Mouse (Mus musculus): ENCODE results near the gene Cog4. TPM values are rescaled to one million over a fixed set of nuclear protein-coding genes. Genes with fewer than 3 reads are reported as not detected.

The Cog4 gene
- polyA plus RNA-seq (2016; fragmentation: Nextera tagmentation; extraction: Ambion mirVana): 70.0 and 74.6 TPM in 2 replicates

DNA sequence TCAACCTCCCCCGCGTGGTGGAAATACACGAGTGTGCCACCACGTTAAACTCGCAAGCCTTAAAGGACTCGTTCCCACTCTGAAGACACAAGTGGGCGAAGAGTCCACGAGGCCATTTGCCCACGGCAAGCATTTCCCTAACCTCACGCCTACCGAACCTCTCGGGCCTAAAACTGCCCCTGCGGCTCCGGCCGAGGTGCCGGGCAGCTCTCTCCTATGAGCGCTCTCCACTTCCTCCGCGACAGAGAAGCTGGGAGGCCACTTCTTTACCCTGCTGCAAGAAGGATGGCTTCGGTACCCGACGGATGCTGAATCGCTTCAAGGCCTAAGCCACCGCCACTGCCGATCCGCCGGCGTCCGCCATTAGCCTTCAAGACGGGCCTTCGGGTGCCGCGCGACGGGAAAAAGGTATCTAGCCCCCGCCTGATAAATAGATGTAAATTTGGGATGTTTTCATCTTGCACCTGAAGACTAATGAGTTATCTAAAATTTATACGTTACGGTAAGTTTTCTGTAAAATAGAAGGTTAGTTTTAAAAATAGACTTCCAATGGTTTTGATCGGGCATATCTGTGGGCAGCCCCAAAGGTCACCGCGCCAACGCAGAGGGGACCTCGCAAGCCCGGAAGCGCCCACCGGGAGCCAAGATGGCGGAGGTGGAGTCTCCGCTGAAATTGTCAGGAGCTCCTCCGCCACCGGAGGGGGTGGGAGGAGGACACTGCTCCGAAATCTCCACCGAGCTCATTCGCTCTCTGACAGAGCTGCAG, at the start of gene Cog4, which contains the start of gene Sf3b3:
Cog4 (plus strand) TSS at position 196 of the 766 bp plus-strand sequence.
Sf3b3 (minus strand) TSS at position 383 of the 766 bp plus-strand sequence.
- WGBS: under 1% methylated on average over 53 of the region's 53 CpGs
- Histone ChIP-seq H3K36me3 (peaks cover 52% of the 10 kb centered on the region), H3K4me3 (peak within 1 kb of the TSS; percentile 86), H3K4me1 (peaks cover 20% of the 10 kb centered on the region), H3K27ac (peak within 1 kb of the TSS; percentile 94), H3K9me3 (no peaks in the 10 kb centered on the region), H3K27me3 (ENCODE audit: insufficient read depth, poor library complexity, severe bottlenecking) (no peaks in the 10 kb centered on the region)
- DNase-seq (ENCODE audit: low spot score): peak; percentile 94

DNA sequence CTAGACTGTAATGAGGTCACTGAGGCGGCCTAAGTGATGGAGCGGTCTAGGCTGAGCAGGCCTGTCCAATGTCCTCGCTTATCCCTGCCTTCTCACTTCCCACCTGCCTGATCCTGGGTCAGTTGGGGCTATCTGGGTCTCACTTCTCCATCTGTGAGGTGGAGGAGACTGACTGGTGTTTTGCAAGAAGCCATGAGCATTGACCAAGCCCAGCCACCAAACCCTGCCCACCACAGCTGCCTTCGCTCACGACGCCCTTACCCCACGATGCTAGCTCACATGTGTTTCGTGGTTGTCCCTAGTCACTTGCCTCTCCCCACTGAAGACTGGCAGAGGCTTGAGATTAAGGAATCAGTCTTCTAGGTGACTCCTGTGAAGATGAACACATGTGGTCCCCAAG, 49.3 kb upstream of the Cog4 start:
- Histone ChIP-seq H3K4me1 (0 out of 2 replicates have a peak, but pooled peaks cover 8% of the 10 kb centered on the region), H3K27ac (no peak overlapping the region), H3K4me3 (no peak overlapping the region), H3K9me3 (0 out of 2 replicates have a peak, but pooled peaks cover 5% of the 10 kb centered on the region), H3K27me3 (ENCODE audit: insufficient read depth, poor library complexity, severe bottlenecking) (no peaks in the 10 kb centered on the region), H3K36me3 (no peaks in the 10 kb centered on the region)
- WGBS: 88% methylated on average over 8 of the region's 8 CpGs
- DNase-seq (ENCODE audit: low spot score): no peak

DNA sequence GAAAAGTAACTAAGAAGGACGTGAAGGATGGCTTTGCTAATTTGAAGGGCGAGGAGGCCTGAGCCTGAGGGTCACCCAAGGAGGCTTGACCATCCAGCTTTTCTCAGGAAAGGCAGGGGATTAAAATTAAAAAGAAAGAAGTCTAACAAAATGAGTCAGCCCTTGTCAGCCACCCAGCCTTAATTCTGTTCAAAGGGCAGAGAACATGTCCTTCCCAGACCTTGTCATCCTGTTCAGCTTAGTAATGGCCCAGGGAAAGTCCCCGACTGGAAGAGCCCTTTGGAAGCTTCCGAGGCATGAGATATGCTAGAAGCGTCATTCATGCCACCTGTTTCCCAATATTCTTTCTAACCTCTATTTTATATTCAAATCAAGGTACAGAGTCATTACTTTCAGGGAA, 43.4 kb upstream of the Cog4 start:
- peaks cover 4% of the 10 kb centered on the region; the same call in 1 of the 2 replicates for H3K4me1 ChIP-seq
- H3K36me3 ChIP-seq: no peaks in the 10 kb centered on the region
- no peaks in the 10 kb centered on the region for H3K9me3 ChIP-seq
- H3K4me3 ChIP-seq: no peak overlapping the region
- DNase-seq (ENCODE audit: low spot score): no peak
- no peak overlapping the region for H3K27ac ChIP-seq
- WGBS: 82% methylated on average over 5 of the region's 5 CpGs
- H3K27me3 ChIP-seq (ENCODE audit: insufficient read depth, poor library complexity, severe bottlenecking): no peaks in the 10 kb centered on the region

DNA sequence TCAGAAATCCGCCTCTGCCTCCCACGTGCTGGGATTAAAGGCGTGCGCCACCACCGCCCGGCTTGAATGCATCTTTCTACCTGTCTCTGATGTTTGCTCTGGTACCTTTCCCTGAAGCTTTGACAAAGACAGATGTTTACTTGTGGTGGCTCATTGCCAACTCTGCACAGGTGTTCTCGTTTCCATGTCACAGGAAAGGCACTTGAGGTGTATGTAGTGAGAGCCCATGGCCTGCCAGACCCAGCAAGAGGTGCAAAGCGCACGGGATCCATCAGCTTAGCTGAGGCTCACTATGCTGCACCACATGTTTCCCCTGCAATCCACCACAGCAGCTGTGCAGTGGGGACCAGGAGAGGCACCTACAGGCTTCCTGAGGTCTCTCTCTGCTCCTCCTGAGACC, 42.5 kb upstream of the Cog4 start:
- WGBS: 89% methylated on average over 9 of the region's 9 CpGs
- H3K9me3 ChIP-seq: no peaks in the 10 kb centered on the region
- no peak overlapping the region for H3K27ac ChIP-seq
- DNase-seq (ENCODE audit: low spot score): no peak
- no peaks in the 10 kb centered on the region for H3K27me3 ChIP-seq (ENCODE audit: insufficient read depth, poor library complexity, severe bottlenecking)
- no peaks in the 10 kb centered on the region for H3K36me3 ChIP-seq
- H3K4me1 ChIP-seq: peaks cover 9% of the 10 kb centered on the region
- H3K4me3 ChIP-seq: no peak overlapping the region

DNA sequence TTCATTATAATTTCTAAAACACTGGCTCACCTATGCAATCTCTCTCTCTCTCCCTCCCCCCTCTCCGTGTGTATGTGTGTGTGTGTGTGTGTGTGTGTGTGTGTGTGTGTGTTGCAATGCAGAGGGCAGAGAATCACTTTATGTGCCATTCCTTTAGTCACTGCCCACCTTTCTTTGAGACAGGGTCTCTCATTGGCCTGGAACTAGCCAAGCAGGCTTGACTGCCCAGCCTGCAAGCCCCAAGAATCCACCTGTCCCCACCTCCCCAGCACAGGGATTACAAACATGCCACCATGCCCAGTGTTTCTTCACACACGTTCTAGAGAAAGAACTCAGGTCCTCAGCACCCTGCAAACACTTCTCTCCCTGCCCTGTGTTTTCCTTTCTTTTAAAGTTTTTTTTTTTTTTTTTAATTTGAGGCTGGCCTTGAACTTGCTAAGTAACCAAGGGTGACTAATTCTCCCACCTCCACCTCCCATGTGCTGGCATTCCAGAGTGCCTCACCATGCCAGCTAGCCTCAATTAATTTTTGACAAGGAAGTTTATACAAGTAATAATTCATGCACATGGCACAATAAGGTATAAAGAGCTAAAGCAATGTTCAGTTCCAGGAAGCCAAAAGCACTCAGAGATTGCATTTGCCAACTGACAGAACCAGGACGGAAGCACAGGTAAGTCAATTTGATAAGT, 41.4 kb upstream of the Cog4 start:
- 47% methylated on average over 3 of the region's 3 CpGs for WGBS
- Histone ChIP-seq H3K4me1 (peaks cover 15% of the 10 kb centered on the region), H3K36me3 (peaks cover 11% of the 10 kb centered on the region), H3K27me3 (ENCODE audit: insufficient read depth, poor library complexity, severe bottlenecking) (no peaks in the 10 kb centered on the region), H3K9me3 (no peaks in the 10 kb centered on the region), H3K27ac (no peak overlapping the region), H3K4me3 (no peak overlapping the region)
- DNase-seq (ENCODE audit: low spot score): no peak

DNA sequence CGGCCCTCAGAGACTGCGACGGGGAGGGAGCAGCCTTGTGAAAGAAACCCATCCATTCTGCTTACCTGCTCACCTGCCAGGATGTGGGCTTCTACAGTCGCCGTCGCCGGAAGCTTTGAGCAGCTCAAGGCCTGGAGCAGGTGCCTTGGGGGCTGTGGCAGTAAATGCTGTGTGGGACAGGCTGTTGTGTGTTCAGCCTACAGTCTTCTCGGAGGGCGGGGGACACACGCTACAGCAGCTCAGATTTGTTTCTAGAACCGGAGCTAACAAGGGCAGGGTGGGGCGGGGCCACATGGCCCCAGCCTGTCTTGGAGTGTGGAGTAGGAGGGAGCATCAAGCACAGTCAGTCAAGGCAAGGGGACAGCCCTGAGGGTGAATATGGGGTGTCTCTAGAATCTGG, 40.7 kb upstream of the Cog4 start, which contains the start of gene Il34:
Il34 (minus strand) TSS at position 256 of the 400 bp plus-strand sequence.
- H3K36me3 ChIP-seq: peaks cover 18% of the 10 kb centered on the region
- H3K4me1 ChIP-seq: peaks cover 15% of the 10 kb centered on the region
- WGBS: 36% methylated on average over 12 of the region's 12 CpGs
- no peaks in the 10 kb centered on the region for H3K9me3 ChIP-seq
- H3K27ac ChIP-seq: no peak within 1 kb of the TSS
- no peak for DNase-seq (ENCODE audit: low spot score)
- 0 out of 2 replicates have a peak within 1 kb of the TSS, but pooled peaks have one; percentile 7 for H3K4me3 ChIP-seq
- no peaks in the 10 kb centered on the region for H3K27me3 ChIP-seq (ENCODE audit: insufficient read depth, poor library complexity, severe bottlenecking)

DNA sequence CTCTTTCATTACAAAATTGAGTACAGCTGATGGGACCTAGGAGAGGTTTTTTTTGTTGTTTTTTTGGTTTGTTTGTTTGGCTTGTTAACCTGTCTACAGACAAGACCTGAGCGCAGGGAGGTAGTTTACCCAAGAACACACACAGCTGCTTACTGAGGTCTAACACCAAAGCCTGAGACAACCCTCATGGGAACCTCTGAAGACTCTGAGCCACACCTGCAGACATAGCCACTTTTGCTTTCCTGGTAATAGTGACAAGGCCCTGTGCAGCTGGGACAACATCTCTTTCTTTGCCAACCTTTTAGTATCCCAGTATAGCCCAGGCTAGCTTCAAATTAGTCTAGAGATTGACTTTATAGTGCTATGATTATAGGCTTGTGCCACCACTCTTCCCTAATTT, 40.3 kb upstream of the Cog4 start:
- 89% methylated on average over 1 of the region's 1 CpGs for WGBS
- H3K9me3 ChIP-seq: no peaks in the 10 kb centered on the region

DNA sequence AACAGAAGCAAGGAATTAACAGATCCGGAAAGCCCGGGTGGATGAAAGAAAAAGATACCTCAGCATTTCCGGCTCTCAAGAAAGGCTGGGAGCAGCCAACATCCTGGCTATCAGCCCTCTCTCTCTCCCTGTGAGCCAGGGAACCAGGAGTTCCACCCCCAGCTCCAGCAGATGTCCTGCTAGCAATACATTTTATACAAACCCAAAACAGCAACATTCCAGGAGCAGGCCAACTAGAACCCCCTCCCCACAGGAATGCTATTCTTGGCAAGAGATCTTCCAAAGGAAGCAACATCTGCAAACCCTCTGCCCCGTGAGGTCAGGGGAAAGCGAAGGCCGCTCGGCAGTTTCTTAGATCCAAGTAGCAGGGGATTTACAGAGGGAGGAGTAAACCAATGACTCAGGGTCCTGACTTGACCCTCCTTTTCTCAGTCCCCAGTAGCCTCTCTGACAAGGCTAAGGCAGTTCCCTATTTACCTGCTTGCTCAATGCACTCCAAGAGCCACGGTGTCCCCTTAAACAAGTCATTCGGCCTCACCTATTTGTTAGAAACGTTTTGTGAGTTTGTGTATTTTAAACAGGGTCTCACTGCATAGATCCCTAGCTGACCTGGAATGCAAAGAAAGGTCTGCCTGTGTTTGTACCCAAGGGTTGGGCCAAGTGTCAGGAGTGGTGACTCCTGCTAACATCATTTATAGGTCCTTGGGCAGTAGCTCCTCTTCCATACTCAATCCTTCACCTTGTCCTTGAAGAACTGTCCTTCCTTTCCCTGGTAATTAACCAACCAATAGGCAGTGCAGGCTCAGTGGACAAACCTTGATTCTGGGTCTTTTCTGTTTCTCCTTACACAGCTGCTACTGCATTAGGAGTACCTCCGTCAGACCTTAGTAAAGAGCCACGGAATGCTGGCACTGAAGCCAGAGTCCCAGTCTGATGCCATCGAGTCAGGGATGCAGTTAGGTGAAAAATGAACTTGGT, 37.6 kb upstream of the Cog4 start:
- Histone ChIP-seq H3K4me3 (no peak overlapping the region), H3K36me3 (peaks cover 49% of the 10 kb centered on the region), H3K27me3 (ENCODE audit: insufficient read depth, poor library complexity, severe bottlenecking) (no peaks in the 10 kb centered on the region), H3K9me3 (no peaks in the 10 kb centered on the region), H3K4me1 (peaks cover 15% of the 10 kb centered on the region), H3K27ac (no peak overlapping the region)
- DNase-seq (ENCODE audit: low spot score): no peak
- 53% methylated on average over 13 of the region's 13 CpGs for WGBS

More for the DNA sequence above, 40.3 kb upstream of the Cog4 start:
- Histone ChIP-seq H3K36me3 (peaks cover 23% of the 10 kb centered on the region), H3K4me1 (peaks cover 15% of the 10 kb centered on the region), H3K4me3 (no peak overlapping the region), H3K27me3 (ENCODE audit: insufficient read depth, poor library complexity, severe bottlenecking) (no peaks in the 10 kb centered on the region), H3K27ac (no peak overlapping the region)
- DNase-seq (ENCODE audit: low spot score): no peak

DNA sequence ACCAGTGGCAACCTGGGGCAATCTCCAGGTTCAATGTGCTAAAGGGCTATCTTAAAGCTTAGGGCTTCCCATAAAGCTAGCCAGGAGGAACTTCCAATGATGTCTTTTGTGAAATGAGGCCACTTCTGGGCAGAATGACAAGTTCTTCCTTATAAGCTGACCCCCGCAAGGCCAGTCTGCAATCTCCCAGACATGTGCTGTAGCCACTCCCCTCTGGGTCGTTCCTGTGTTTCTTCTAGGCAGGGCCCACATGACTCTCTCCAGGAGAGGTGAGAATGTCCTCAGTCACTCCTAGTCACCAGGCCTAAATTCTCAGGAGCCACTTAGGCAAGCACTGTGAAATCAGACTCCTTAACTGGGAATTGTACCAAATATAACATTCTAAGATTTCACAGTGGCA, 36.6 kb upstream of the Cog4 start:
- no peaks in the 10 kb centered on the region for H3K27me3 ChIP-seq (ENCODE audit: insufficient read depth, poor library complexity, severe bottlenecking)
- H3K4me1 ChIP-seq: peaks cover 15% of the 10 kb centered on the region
- no peak overlapping the region for H3K27ac ChIP-seq
- H3K9me3 ChIP-seq: no peaks in the 10 kb centered on the region
- WGBS: 44% methylated on average over 2 of the region's 2 CpGs
- DNase-seq (ENCODE audit: low spot score): no peak
- peaks cover 60% of the 10 kb centered on the region for H3K36me3 ChIP-seq
- no peak overlapping the region for H3K4me3 ChIP-seq

DNA sequence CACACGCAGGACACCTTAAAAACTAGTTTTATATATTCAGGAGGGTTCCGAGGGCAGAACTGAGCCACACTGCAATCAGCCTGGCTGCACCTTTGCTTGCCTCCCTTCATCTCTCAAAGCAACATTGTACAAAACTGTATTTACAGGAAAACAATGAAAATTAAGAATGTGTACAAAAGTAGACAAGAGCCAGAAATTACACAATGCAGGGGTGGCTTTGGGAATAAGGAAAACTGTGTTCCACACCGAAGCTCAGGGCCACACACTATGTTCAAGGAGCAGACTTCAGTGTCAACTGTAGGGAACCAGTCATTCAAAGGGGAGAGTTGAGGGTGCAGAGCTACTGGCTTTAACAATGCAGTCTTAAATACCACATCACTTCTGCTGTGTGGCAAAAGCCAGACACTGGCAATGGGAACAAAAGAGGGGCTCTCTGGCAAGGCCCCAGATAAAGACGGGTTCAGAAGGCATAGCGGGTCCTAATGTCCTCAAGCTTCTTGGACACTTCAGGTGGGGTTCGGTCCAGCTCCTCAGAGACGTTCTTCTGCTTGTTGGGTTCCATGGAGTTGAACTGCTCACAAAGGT, 35.8 kb upstream of the Cog4 start:
- WGBS: 89% methylated on average over 7 of the region's 7 CpGs
- Histone ChIP-seq H3K4me1 (peaks cover 14% of the 10 kb centered on the region), H3K4me3 (no peak overlapping the region), H3K27me3 (ENCODE audit: insufficient read depth, poor library complexity, severe bottlenecking) (no peaks in the 10 kb centered on the region), H3K27ac (no peak overlapping the region), H3K36me3 (peaks cover 67% of the 10 kb centered on the region), H3K9me3 (no peaks in the 10 kb centered on the region)
- no peak for DNase-seq (ENCODE audit: low spot score)

DNA sequence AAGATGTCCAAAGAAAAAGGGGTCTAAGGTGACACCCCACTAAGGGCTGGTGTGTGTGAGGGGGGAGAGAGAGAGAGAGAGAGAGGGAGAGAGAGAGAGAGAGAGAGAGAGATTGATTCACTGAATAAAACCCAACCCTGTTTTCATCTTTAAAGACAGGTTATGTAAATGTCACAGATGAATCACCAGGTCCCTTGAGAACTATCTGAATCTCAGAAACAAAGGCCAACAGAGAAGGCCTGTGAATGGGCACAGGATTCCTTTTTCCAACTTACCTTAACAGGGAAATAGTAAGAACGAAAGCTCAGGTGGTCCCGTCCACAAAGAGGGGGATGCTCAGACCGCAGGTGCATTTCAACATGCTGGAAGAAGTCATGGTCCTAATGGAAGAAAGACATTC, 35.3 kb upstream of the Cog4 start:
- H3K27ac ChIP-seq: no peak overlapping the region
- DNase-seq (ENCODE audit: low spot score): no peak
- H3K9me3 ChIP-seq: no peaks in the 10 kb centered on the region
- WGBS: 97% methylated on average over 3 of the region's 3 CpGs
- peaks cover 72% of the 10 kb centered on the region for H3K36me3 ChIP-seq
- H3K4me1 ChIP-seq: peaks cover 11% of the 10 kb centered on the region
- H3K27me3 ChIP-seq (ENCODE audit: insufficient read depth, poor library complexity, severe bottlenecking): no peaks in the 10 kb centered on the region
- H3K4me3 ChIP-seq: no peak overlapping the region

DNA sequence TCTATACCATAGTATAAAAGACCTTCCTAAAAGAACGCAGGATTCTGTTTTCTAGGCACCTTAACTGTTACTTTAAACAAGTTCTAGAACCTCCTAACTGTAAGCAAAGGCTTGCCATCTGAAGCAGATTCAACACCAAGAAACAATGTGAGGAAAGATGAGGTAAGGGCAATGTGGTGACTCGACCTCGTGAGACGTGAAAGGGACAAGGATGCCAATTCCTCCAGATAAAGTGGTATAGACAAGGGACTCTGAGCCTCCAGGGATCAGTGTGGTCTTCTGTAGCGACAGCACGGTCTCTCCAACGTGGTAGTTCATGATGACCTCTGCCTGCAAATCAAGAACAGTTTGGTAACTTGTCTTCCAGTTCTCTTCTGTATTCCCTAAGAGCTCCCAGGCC, 34.6 kb upstream of the Cog4 start:
- Histone ChIP-seq H3K4me1 (peaks cover 11% of the 10 kb centered on the region), H3K4me3 (no peak overlapping the region), H3K27ac (no peak overlapping the region), H3K9me3 (no peaks in the 10 kb centered on the region), H3K36me3 (peaks cover 79% of the 10 kb centered on the region), H3K27me3 (ENCODE audit: insufficient read depth, poor library complexity, severe bottlenecking) (no peaks in the 10 kb centered on the region)
- no peak for DNase-seq (ENCODE audit: low spot score)
- 91% methylated on average over 7 of the region's 7 CpGs for WGBS
